Mouse (Mus musculus) stomach, embryonic 16.5 days (tissue): ENCODE results near the gene Cmah. TPM values are rescaled to one million over a fixed set of nuclear protein-coding genes. Genes with fewer than 3 reads are reported as not detected.

Experiments used
- ATAC-seq: fragments of 200-750 bp; cut with Nextera tagmentation; 2 replicates; pipeline ENCODE4 v1.8.0; 2017; ENCODE audit warnings: moderate number of reproducible peaks, moderate TSS enrichment; ENCODE audit not compliant: insufficient read depth, low FRiP score
- H3K27ac ChIP-seq: fragments of 300-500 bp; sonication (generic); 2 replicates; pipeline ENCODE4 v1.5.1; 2014; ENCODE audit warnings: low read length
- H3K27me3 ChIP-seq: fragments of 300-500 bp; sonication (generic); 2 replicates; pipeline ENCODE4 v1.6.1; 2014; ENCODE audit warnings: low read length, control low read depth, mixed read lengths; ENCODE audit not compliant: control insufficient read depth, insufficient read depth
- H3K36me3 ChIP-seq: fragments of 300-500 bp; sonication (generic); 2 replicates; pipeline ENCODE4 v1.6.1; 2014; ENCODE audit warnings: low read length; ENCODE audit not compliant: control insufficient read depth, insufficient read depth
- H3K4me1 ChIP-seq: fragments of 300-500 bp; sonication (generic); 2 replicates; pipeline ENCODE4 v1.6.1; 2014; ENCODE audit warnings: low read length, control low read depth, mixed read lengths; ENCODE audit not compliant: control insufficient read depth, insufficient read depth
- H3K4me2 ChIP-seq: fragments of 300-500 bp; sonication (generic); 2 replicates; pipeline ENCODE4 v1.6.1; 2014; ENCODE audit warnings: low read depth, low read length, mixed read lengths
- H3K4me3 ChIP-seq: fragments of 300-500 bp; sonication (generic); replicated peaks from 2 replicates; pipeline ENCODE4 v1.5.1; 2014; ENCODE audit warnings: mild to moderate bottlenecking, low read length
- H3K9ac ChIP-seq: fragments of 300-500 bp; sonication (generic); 2 replicates; pipeline ENCODE4 v1.6.1; 2014; ENCODE audit warnings: low read length
- H3K9me3 ChIP-seq: fragments of 300-500 bp; sonication (generic); replicated peaks from 2 replicates; pipeline ENCODE4 v1.6.1; 2016; ENCODE audit warnings: low read length, control low read depth; ENCODE audit not compliant: control insufficient read depth
- WGBS: fragments of 180-500 bp; shearing (Covaris S2); extraction: QIAGEN DNeasy Blood & Tissue Kit; methylation state at CpG from one replicate; pipeline ENCODE4 v1.1.7; 2014; 5-methylcytosine and 5-hydroxymethylcytosine counted together
- polyA plus RNA-seq: library from polyadenylated mRNA; unstranded; fragments of >200 nt; fragmentation: Nextera tagmentation; extraction: Ambion mirVana; gene quantifications from 2 replicates; pipeline ENCODE4 v1.2.1, GENCODE M21; 2015

Gene Cmah
- polyA plus RNA-seq, 1 experiment from 2014 or later, result 0.83 TPM

DNA sequence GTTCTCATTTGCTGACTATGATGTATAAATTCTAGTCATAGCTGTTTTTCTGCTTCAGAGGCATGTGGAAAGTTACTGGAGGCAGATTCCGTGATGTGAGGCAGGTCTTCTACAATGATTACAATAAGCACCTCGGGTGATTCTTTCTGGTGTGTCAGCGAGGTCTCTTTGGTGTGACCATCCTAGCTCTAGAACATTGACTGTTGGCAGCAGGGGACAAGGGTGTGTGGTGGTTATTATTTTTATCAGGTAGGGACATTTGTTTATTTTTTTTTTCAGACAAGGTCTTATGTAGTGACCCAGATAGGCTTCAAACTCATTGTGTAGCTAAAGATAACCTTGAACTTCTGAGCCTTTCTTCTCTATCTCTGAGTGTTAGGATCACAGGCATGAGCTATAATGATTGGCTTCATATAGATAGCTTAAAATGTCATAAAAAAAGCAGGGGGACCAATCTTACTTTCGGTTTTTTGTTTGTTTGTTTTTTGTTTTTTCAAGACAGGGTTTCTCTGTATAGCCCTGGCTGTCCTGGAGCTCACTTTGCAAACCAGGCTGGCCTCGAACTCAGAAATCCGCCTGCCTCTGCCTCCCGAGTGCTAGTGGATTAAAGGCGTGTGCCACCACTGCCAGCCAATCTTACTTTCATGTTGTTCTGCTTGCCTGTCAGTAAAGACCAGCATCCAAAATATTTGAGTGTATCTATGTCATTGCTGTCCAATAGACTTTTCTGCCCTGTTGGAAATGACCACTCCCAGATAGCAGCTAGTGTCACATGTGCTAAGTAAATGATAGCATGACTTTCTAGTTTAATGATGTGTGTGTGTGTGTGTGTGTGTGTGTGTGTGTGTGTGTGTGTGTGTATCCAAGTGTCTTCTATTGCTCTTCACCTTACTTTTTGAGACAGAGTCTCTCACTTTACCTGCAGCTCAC lies 15.9 kb upstream of the Cmah start:
- no peaks in the 10 kb centered on the region for H3K27me3 ChIP-seq
- WGBS, result 81% methylated on average over 8 of the region's 8 CpGs
- H3K9ac ChIP-seq, result no peak overlapping the region

DNA sequence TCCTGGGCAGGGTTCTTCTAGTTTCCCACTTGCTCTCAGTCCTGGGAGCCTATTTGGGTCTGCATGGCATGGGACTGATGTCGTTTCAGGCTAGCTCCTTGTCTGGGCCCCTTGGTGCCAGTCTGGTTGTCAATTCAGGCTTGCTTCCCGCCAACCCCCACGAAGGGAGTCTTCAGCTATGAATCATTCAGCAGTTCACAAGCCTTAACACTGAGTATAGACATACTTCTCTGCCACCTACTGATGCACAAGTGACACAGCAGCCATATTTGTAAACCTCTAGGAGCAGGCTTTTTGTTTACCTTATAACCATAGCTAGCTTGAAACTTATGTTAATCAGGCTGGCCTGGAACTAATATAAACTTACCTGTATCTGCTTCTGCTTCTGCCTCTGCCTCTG lies 10.6 kb upstream of the Cmah start:
- no peak for ATAC-seq
- H3K9ac ChIP-seq, result no peak overlapping the region
- no peak overlapping the region for H3K27ac ChIP-seq

More for the DNA sequence above, 15.9 kb upstream of the Cmah start:
- Histone ChIP-seq H3K4me2 (no peak overlapping the region), H3K36me3 (no peaks in the 10 kb centered on the region), H3K4me1 (no peaks in the 10 kb centered on the region), H3K27ac (no peak overlapping the region), H3K9me3 (no peaks in the 10 kb centered on the region), H3K4me3 (no peak overlapping the region)
- no peak for ATAC-seq

DNA sequence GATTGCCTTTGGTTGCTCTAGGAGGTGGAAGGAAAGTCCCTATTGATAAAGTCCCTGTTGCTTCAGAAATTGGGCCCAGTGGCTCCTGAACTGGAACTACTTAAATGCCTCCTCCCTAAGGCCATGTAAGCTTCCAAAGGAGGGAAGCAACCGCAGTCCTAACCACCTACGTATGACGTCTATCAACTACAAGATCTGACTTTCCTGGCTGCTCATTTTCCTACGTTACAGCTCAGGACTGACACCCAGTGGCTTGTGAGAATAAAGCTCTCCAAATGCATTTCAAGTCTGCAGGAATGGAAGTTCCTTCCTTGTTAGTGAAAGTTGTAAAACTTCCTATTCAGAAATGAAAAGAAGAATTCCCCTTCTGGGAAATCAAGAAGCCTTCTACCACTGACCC lies 8.6 kb upstream of the Cmah start:
- no peak overlapping the region for H3K9ac ChIP-seq
- no peak overlapping the region for H3K27ac ChIP-seq
- H3K4me1 ChIP-seq, result no peaks in the 10 kb centered on the region
- no peaks in the 10 kb centered on the region for H3K9me3 ChIP-seq
- whole genome bisulfite sequencing, result 17% methylated on average over 4 of the region's 4 CpGs
- no peak for ATAC-seq
- no peaks in the 10 kb centered on the region for H3K27me3 ChIP-seq
- no peak overlapping the region for H3K4me3 ChIP-seq
- no peaks in the 10 kb centered on the region for H3K36me3 ChIP-seq
- no peak overlapping the region for H3K4me2 ChIP-seq

More for the DNA sequence above, 10.6 kb upstream of the Cmah start:
- H3K9me3 ChIP-seq, result no peaks in the 10 kb centered on the region
- H3K4me3 ChIP-seq, result no peak overlapping the region
- no peak overlapping the region for H3K4me2 ChIP-seq
- WGBS, result 66% methylated on average over 3 of the region's 3 CpGs
- no peaks in the 10 kb centered on the region for H3K27me3 ChIP-seq
- no peaks in the 10 kb centered on the region for H3K4me1 ChIP-seq
- H3K36me3 ChIP-seq, result no peaks in the 10 kb centered on the region

DNA sequence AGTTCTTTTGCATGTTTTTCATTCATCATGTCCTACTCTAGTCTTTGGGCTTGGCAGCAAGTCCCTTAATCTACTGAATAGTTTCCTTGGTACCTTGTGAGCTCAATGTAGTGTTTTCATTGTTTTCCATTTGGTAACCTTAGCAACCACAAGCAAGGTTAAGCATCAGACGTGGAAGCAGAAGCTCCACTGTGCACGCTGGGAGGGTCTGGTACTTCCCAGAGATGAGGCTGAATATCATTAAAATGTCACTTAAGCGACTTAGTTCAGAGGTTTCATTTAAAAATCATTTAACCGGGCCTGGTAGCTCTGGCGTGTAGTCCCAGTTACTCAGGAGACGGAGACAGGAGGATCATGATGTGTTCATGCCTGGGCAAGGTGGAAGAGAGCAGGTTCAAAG lies 5.9 kb upstream of the Cmah start:
- no peaks in the 10 kb centered on the region for H3K9me3 ChIP-seq
- H3K4me3 ChIP-seq, result no peak overlapping the region
- WGBS, result 71% methylated on average over 6 of the region's 6 CpGs
- H3K27me3 ChIP-seq, result no peaks in the 10 kb centered on the region
- H3K27ac ChIP-seq, result no peak overlapping the region
- no peak overlapping the region for H3K4me2 ChIP-seq
- no peak for ATAC-seq
- no peaks in the 10 kb centered on the region for H3K4me1 ChIP-seq
- no peaks in the 10 kb centered on the region for H3K36me3 ChIP-seq
- H3K9ac ChIP-seq, result no peak overlapping the region

DNA sequence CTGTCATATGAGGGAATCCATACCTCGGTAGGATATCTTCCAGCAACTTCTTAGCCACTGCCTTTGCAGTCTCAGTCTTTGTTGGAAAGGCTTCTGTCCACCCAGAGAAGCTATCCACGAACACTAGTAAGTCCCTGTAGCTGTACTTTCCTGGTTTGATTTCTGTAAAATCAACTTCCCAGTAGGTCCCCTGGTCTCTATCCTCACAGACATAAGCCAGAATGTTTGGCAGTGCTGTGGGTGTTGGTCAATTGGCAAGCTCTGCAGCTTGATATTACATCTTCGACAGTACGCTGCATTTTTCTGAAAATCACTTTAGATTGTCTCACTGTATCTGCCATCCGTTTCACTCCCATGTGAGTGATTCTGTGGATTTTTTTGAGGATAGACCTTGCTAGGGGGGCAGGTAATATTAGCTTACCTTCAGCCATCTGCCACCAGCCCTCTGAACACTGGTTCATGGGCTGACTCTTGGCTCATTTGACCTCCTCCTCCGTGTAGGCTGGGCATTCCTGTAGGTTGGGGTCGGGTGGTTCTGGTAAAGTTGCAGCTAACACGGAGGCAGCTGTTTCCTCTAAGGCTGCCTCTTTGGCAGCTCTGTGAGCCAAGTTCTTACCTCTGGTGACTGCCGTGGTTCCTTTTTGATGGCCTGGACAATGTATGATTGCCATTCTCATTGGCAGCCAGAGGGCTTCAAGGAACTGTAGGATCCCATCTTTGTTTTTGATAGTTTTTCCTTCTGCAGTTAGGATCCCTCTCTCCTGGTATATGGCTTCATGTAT lies 1.0 kb downstream of the Cmah start:
- ATAC-seq, result no peak
- H3K27me3 ChIP-seq, result no peaks in the 10 kb centered on the region
- WGBS, result 66% methylated on average over 9 of the region's 9 CpGs
- no peaks in the 10 kb centered on the region for H3K4me1 ChIP-seq
- H3K9ac ChIP-seq, result no peak overlapping the region
- no peak overlapping the region for H3K27ac ChIP-seq
- H3K4me3 ChIP-seq, result no peak overlapping the region
- no peak overlapping the region for H3K4me2 ChIP-seq
- H3K36me3 ChIP-seq, result no peaks in the 10 kb centered on the region
- H3K9me3 ChIP-seq, result no peaks in the 10 kb centered on the region

DNA sequence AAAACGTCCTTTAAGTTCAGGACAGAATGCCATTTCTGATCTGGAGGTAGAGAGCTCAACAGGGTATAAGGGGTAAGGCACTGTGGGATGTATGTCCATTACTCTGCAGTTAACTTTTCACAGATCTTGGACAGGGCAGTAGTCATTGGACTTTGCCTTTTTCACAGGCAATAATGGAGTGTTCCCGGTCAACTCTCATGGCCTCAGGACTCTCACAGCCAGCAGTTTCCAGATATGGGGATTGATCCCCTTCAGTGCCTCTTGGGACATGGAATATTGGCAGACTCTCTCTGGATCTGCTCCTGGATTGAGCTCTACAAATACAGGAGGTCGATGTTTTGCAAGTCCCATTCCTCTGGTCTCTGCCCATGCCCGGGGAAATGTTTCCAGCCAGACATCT lies 2.9 kb downstream of the Cmah start:
- Histone ChIP-seq H3K4me3 (no peak overlapping the region), H3K36me3 (no peaks in the 10 kb centered on the region), H3K4me1 (no peaks in the 10 kb centered on the region), H3K9me3 (no peaks in the 10 kb centered on the region), H3K27ac (no peak overlapping the region), H3K9ac (no peak overlapping the region), H3K27me3 (no peaks in the 10 kb centered on the region), H3K4me2 (no peak overlapping the region)
- no peak for ATAC-seq
- WGBS, result 76% methylated on average over 4 of the region's 4 CpGs

DNA sequence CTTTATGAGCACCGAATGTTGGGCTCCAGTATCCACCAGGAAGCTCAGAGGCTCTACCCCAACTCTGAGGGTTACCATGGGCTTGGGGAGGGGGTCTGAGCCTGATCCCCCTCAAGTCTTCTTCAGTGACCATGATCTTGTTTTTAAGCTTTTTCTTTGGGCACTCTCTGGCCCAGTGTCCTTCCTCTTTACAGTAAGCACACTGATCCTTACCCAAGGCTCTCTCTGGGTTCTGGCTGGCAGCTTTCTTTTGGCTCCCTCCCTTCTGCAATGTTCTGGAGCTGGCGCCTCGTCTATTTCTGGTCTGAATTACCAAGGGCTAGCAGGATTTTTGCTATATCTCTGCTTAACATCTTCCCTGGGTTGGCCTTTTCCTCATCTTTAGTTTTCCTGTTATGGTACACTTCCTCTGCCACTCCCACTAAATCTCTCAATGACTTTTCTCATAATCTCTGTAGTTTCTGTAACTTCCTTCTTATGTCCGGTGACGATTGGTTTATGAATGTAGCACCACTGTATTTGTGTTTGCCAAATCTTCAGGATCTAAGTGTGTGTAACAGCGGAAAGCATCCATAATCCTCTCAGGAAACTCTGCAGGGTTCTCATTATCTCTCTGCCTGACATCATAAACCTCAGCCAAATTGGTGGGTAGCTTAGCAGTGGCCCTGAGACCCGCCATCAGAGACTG lies 3.8 kb downstream of the Cmah start:
- 71% methylated on average over 7 of the region's 7 CpGs for WGBS
- no peaks in the 10 kb centered on the region for H3K27me3 ChIP-seq
- no peaks in the 10 kb centered on the region for H3K9me3 ChIP-seq
- H3K36me3 ChIP-seq, result no peaks in the 10 kb centered on the region
- no peak for ATAC-seq
- no peak overlapping the region for H3K4me2 ChIP-seq
- H3K4me1 ChIP-seq, result no peaks in the 10 kb centered on the region
- no peak overlapping the region for H3K27ac ChIP-seq
- no peak overlapping the region for H3K4me3 ChIP-seq
- no peak overlapping the region for H3K9ac ChIP-seq

DNA sequence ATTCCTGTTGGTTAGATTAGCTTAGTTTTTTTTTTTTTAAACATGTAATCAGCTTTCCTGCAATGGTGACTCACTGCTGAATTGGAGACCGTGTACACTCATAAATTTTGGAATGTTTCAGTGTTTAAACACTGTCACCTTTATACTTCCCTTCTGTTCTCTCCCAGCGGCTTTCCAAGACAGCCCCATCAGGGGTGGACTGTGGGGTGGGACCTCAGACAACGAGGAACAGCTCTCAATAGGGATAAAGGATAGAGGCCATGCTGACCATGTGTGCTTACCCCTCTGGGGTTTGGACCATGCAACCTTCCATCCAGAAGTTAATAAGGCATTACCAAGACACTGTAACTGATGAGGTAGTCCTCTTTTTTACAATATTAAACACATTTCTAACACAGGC lies 5.3 kb downstream of the Cmah start:
- Histone ChIP-seq H3K9ac (no peak overlapping the region), H3K4me2 (no peak overlapping the region), H3K27me3 (no peaks in the 10 kb centered on the region), H3K4me3 (no peak overlapping the region), H3K27ac (no peak overlapping the region), H3K36me3 (no peaks in the 10 kb centered on the region), H3K9me3 (no peaks in the 10 kb centered on the region), H3K4me1 (no peaks in the 10 kb centered on the region)
- 12% methylated on average over 3 of the region's 3 CpGs for WGBS
- peak; percentile 73; the same call in 1 of the 2 replicates for ATAC-seq

DNA sequence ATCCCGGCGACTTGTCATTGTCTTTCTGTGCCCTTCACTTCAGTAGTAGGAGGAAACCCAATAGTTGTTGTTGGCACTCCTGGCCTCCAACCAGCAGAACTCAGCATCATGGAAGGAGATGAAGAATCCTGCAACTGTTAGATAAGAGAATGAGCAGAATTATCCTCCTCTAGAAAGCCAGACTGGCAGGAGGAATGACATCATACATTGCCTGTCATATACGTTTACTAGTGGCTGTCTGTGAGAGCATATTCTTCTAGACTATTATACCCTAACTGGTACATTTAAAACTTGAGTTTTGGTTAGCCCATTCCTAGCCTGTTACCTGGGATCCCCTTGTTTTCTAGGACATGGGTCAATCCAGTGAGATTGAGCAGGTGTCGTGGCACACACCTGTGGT lies 9.6 kb downstream of the Cmah start:
- Histone ChIP-seq H3K9ac (no peak overlapping the region), H3K9me3 (no peaks in the 10 kb centered on the region), H3K36me3 (no peaks in the 10 kb centered on the region), H3K27me3 (no peaks in the 10 kb centered on the region), H3K27ac (no peak overlapping the region), H3K4me2 (no peak overlapping the region), H3K4me1 (peaks cover 8% of the 10 kb centered on the region), H3K4me3 (no peak overlapping the region)
- no peak for ATAC-seq
- 83% methylated on average over 4 of the region's 4 CpGs for WGBS
